Mouse (Mus musculus): ENCODE results near the gene Tnfrsf13b.
A peak's percentile ranks its signal among the peaks of the same experiment; 100 is the strongest.

The Tnfrsf13b gene

DNA sequence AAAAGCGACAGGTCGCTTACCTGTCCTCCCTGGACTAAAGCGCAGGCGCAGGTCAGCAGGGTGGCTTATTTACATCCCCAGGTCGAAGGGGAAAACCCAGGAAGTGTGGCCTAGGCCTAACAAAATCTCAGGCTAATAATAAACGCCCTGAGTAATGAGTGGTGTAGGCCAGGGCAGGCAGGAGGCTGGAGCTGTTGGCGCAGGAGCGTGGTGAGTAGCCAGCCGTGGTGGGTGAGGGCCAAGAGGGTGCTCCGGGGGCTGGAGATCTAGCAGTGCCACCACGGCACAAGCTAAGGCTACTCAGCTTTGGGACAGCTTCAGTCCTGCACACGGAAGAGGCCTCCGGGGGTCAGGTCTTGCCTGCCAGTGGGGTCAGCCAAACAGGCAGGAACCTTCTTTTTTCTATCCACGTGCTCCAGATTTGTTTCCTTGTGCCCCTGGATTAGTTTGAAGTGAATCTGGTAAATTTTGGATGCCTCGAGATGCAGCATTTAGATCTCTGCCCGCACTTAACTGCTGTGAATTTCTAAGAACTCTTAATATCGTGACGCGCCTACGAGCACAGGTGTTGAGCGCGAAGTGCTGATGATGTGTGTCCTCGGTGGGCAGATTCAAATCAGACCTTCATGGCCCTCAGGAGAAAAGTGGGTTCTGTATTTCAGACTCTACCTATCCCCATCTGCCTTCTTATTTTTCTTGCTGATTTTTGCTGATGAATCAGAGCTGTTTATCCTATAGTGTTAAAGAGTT lies at the start of gene Tnfrsf13b:
Gene Tnfrsf13b, plus strand, starts transcription at position 150 of the 750 bp plus-strand sequence.
- no peak for DNase-seq (ENCODE audit: low spot score)

DNA sequence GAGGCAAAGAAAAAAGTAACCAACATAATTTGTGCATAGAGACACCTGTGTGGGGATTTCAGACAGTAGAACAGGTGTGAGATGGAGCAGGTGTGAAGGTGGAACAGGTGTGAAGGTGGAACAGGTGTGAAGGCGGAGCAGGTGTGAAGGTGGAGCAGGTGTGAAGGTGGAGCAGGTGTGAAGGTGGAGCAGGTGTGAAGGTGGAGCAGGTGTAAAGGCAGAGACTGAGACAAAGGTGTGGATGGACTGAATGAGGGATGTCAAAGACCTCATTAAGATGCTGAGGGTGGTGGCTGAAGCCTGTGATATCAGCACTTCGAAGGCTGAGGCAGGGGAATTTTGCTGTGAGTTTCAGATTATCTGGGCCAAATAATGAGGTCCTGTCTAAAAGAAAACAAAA lies 44.9 kb upstream of the Tnfrsf13b start:
- no peak for DNase-seq (ENCODE audit: low spot score)

DNA sequence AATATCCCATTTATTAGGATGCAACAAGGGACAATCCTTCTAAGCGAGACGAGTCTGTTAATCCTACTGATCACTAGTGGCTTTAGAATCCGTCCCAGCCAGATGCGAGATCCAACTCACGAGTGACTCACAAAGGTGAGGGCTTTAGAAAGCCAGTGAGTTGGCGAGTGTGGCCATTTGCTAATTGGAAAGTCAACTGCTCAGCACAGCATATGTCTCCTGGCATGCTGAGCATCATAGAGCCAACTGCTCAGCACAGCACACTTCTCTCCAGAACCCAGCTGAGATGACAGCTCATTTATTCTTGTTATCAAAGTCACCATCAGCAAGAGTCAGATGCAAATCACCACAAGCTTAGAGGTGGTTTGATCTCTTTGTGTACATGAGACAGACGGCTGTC lies 36.4 kb upstream of the Tnfrsf13b start:
- DNase-seq (ENCODE audit: low spot score) = no peak

DNA sequence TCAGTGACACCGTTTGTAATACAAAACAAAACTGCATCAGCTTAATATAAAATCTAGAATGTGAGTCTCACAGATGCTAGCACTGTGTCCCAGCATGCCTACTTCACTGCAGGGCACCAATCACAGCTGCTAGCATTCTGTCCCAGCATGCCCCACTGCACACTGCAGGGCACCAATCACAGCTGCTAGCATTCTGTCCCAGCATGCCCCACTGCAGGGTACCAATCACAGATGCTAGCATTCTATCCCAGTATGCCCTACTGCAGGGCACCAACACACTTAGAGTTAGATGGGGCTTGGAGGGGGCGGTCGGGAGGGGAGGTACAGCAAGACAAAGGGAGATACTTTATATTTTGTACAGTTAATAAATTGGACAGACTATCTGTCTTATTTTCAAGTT lies 35.4 kb upstream of the Tnfrsf13b start:
- no peak for DNase-seq (ENCODE audit: low spot score)

DNA sequence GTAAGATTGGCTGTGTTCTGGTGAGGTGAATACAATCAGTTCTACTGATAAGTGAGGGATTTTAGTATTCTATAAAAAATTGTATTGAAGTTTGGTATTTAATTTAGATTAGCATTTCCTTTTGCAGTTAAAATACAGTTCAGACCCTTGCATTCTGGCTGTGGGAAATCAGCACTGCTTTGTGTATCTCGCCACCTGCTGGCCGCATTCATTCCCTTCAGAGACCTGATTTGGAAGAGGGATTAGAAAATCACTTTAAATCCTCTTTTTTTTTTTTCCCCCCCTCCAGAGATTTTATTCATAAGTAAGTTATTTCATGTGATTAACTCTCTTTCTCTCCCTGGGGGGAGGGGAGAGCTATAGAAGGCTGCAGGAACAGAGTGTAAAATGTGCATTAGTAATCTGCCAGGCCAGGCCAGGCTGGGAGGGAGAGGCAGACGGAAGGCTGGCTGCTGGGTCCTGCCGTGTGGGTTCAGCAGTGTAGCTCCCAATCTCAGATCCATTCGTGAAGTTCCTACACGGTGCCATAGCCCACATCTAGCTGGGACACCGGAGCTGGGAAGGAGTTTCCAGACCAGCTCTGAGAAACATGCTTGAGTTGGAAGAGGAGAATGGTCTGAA lies 34.8 kb upstream of the Tnfrsf13b start:
- peak; percentile 56 for DNase-seq (ENCODE audit: low spot score)

DNA sequence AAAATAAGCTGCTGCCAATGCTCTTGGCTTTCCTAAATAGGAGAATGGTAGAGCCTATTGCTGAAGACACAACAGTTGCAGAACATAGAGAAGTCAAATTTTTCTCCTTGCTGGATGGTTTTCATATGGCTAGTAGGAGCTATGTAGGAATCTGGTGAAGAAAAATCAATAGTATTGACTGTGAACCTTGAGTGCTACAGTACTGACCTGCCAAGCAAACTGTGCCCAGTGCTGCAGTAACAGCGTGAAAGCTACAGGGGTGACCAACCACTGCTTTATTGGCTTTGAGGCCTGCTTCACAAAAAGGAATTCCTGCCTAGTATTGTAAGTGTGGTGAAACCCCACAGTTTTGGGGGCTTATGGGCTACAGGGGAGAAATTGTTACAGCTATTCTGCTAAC lies 28.5 kb upstream of the Tnfrsf13b start:
- no peak for DNase-seq (ENCODE audit: low spot score)

DNA sequence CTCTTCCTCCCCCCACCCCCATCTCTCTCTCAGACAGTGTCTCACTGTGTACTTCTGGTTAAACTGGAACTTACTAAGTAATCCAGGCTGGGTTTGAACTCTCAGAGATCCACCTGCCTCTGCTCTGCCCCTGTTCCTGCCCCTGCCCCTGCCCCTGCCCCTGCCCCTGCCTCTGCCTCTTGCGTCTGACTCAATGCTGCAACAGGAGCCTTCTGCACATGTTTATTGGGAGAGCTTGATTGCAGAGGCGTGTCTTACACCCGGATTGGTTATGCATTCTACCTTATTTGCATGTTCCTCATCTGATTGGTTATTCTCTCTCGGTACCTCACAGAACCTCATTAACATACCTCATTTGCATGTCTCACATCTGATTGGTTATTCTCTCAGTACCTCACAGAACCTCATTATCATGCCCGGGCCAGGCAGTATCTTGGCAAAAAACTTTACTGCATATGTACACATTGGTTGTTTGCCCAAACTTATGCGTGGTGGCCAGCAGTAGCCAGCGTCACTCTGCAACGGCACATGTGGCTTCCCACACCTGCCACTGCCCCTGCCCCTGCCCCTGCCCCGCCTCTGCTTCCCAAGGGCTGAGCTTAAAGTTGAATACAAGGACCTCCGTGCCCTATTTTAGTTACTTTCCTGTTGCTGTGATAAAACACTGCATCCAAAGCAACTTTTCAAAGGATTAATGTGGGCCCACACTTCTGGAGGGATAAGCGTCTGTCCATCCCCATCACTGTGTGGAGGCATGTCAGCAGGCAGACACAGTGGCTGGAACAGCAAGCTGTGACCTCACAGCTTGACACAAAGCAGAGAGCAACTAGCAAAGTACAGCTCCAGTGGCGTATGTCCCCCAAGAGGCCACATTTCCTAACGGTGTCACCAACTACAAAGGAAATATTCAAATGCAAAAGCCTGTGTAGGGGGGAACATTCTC lies 23.9 kb upstream of the Tnfrsf13b start:
- no peak for DNase-seq (ENCODE audit: low spot score)

DNA sequence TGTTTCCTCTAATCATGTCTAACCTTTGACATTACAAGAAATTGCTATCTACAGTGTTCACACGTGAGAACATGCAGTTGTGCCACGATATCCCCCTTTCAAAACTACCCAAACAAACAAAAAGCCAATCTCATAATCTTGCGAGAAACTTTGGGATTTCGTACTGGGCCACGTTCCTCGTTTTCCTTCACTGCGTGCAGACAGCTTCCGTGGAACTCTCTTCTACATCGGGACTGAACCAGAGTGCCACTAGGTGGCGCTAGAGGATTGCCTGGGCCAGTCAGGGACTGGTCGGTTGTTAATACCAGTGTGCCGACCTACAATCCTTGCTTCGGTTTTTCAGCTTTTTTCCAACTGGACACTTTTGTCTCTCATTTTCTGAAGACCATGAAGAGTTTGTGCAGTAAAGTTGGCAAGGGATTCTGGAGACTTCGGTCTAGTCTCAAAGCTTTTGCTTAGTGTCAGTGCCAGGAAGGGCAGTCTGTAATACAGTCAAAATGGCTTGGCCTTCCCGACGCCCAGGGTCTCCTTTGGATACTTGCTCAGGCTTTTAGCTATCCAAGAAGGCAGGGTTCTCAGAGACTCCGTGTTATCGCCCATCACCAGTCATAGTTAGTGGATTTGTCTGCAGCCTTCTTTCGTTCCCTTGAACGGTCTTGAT lies 22.2 kb upstream of the Tnfrsf13b start:
- peak; percentile 81 for DNase-seq (ENCODE audit: low spot score)

DNA sequence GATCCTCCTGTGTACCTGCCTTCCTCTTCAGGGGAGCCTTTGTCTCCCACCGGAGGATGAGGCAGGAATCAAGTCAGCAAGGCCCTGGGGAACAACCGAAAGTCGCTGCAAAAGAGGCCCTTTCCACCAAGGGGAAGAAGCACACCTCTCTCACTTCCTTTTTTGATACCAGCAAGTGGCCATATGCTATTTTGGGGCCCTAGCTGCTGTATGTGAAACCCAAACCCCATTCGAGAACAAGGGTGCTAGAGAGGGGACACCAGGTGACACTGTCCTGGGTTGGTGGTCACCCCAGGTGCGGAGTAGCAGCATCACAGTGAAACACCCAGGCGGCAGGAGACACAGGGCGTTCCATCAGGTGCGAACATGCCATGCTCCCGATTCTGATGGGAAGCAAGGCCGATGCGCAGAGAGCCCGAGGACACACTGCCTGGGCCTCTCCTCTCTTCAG lies 17.6 kb upstream of the Tnfrsf13b start:
- no peak for DNase-seq (ENCODE audit: low spot score)

DNA sequence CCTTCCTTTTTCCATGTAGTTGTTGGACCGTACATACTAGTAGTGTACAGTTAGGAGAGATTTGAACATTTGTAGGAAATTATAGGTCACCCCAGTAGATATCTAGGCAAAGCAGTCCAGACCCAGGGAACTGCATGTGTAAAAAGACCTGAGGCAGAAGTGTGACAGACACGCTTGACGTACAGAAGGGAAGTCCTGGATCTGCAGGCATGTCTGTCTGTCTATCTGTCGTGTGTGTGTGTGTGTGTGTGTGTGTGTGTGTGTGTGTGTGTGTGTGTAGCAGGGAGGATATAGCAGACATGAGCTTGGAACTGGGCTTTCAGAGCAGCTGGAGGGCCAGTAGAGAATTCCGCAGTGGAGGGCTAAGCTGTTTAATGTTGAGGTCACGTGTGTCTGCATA lies 16.8 kb upstream of the Tnfrsf13b start:
- DNase-seq (ENCODE audit: low spot score) = no peak

DNA sequence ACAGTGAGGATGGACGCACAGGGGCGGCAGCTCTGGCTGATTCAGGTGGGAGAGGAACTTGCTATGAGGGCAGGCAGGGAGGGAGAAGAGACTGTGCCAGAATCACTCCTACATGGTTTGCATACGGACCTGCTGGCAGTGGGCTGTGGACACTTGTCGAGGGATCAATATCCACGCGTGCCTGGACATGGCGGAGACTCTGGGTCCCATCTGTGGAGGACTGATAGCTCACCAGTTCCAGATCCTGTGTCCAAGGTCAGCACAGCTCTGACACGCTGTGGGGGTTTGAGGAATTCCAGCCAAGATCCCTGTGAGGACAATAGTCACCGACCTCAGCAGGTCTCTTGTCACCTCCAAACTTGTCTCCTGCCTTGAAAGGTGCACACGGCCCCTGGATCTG lies 16.4 kb upstream of the Tnfrsf13b start:
- DNase-seq (ENCODE audit: low spot score) = no peak

DNA sequence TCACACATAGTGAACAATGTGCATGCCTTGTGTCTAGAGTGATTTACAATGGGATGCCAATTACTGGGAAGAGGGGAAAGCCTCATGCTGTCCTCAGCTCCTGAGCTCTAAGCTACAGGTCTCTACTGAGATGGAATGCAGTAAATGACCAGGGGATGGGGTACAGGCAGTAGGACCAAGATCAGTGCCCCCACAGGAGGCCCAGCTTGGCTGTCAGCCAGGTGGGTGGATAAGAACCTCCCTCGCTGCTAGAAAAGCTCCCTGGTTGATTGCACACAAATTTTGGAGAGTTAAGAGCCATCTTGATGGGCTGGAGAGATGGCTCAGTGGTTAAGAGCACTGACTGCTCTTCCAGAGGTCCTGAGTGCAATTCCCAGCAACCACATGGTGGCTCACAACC lies 15.6 kb upstream of the Tnfrsf13b start:
- DNase-seq (ENCODE audit: low spot score) = no peak

DNA sequence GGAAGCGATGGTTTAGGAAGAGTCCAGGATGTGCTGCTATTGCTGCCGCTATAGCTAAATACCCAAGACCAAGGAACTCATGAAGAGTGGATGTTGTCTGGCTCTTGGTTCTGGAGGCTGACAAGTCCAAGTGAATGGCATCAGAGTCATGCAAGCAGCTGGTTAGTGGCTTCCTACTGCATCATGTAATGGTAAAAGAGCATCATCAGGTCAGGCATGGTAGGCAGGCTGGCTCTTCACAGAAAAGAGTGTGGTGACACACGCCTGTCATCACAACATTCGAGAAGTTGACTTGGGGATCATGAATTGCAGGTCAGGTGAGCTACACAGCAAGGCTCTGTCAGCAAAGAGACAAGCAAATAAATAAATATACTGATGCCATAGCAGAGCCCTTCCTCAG lies 15.1 kb upstream of the Tnfrsf13b start:
- no peak for DNase-seq (ENCODE audit: low spot score)

DNA sequence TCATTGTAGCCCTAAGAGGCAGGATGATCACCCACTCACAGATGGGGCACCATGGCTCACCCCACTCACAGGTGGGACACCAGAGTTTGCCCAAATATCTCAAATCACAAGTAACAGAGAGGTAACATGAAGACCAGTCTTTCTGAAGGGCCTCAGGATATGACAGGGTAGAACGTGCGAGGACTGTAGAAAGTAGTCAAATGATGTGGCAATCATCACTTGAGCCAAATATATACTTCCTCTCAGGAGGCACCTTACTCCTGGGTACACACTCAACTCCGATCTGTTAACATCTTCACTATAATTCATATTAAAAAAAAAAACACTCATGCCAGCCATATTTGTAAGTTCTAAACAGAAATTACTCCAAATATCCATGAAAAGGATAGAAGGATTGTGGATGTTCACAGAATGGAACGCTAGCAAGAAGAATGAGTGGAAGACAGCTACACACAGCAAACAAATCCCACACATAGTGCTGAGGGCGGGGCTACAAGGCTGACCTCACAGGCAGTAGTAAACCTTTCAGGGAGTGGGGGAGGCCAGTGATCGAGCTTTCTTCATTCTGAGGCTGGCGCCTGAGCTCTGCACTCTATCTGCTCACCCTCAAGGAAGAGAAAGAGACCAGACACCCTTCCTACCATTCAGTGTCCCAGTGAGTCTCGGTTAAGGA lies 14.1 kb upstream of the Tnfrsf13b start:
- no peak for DNase-seq (ENCODE audit: low spot score)

DNA sequence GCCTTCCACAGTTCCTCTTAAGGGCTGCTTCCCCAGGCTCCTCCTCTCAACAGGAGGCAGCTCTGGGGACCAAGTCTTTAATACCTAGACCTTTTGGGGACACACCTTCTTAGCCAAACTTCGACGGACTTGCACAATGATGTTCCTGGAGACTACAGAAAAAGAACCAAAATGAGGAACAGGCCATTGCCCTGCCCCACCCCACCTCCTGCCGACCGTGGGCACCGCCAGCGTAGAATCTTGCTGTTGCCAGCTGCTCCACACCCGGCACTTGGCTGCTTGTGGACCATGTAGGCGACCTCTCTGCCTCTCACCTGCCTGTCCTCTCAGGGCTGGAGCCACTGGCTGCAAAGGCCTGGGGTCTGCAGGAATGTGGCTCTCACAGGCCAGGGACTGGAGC lies 10.3 kb upstream of the Tnfrsf13b start:
- DNase-seq (ENCODE audit: low spot score) = no peak

DNA sequence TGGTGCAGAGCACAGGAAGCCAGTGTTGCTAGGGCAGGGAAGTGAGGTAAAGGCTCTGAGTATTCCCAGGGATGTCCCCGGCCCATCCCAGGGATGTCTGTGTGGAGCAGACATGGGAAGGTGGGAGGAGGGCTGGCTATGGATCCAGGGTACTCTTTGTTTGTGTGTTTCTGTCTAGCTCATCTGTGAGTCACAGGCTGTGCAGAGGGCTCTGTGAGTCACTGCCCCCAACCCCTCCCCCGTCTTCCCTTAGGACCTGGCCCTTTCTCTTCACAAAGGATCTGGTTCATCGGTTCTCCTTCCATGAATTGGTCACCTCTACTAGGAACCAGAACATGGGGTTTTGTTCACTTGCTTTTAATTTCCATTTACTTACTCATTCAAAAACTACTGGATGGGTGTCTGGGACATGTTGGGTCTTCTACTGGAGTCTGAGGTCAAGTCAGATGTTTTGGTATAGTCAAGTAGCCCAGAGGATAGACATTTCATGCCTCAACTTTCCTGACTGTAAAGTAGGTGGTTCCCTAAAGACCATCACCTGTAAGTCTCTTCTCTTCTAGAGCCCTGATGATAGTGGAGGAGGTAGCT lies 6.5 kb upstream of the Tnfrsf13b start:
- no peak for DNase-seq (ENCODE audit: low spot score)

DNA sequence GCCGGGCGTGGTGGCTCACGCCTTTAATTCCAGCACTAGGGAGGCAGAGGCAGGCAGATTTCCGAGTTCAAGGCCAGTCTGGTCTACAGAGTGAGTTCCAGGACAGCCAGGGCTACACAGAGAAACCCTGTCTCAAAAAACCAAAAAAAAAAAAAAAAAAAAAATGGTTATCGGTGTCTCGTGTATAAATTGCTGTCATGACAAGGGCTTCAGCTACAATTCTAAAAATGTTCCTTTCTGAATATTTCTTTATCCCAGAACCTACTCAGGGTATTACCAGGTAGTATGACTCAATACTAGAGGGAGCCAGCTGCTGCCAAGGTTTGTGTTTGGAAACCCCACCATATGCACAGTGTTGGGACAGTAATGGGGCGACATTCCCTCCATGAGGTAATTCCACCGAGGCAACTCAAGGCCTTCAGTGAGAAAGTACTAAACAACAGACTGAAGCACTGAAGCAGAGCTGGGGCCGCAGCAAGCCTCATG lies 4.2 kb upstream of the Tnfrsf13b start:
- DNase-seq (ENCODE audit: low spot score) = no peak

DNA sequence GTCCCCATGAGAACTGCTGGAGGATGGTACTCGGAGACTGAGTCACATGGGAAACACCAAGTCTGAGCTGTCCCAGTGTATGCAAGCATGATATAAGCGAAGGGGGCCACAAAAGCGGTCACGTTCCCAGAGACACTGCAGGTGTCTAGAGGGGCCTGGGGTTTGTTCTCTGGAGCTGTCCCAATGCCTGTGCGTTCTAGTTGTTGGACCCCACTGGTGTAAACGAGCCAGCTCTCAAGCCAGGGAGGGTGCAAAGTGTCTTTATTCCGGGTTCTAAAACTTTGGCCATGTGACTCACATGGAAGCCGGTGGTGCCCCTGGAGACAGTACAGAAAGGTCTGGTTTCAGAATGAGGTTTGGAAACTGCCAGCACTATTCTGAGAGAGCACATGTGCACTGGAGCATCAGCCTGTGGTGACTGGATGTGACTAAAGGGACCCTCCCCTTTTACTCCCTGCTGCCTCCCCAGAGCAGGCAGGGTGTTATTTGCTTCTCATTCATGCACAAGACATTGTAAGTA lies 3.7 kb upstream of the Tnfrsf13b start:
- DNase-seq (ENCODE audit: low spot score) = no peak

DNA sequence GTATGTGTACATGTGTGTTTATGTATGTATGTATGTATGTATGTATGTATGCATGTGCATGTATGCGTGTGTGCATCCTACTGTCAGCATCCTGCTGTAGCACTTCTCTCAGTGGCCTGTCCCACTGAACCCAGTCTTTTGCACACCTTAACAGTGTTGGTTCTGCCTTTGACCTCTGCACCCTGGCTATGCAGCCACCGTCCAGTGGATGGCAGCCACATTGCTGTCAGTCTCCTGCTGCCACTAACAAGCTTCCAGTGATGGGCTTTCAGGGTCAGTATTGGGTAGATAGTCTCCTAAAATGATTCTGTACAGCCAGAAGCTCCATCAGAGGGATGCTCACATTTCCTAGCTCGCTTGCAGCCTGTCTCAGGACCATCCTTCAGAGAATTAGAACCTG lies 2.7 kb upstream of the Tnfrsf13b start:
- DNase-seq (ENCODE audit: low spot score) = no peak

DNA sequence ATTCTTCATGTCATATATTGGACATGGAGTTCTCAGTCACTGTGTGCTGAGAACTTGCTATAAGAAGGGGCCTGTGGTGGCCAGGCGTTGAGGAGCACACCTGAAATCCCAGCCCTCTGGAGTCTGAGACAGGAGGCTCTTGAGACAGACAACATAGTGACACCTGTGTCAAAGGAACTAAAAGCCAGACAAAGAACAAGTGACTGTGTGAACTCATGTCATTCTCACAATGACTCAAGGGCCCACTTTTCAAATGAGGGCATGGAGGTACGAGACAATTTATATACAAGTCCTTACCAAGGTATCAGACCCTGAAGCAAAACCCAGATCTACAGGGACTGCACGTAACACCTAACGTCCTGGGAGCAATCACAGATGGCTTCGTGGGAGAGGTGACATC lies 585 bp upstream of the Tnfrsf13b start:
- no peak for DNase-seq (ENCODE audit: low spot score)

All from c-Kit-positive CD71-positive TER-119-positive erythroid progenitor cells, embryonic 14.5 days (primary cell).